Mouse (Mus musculus) C2C12 (cell line): Measurements from ENCODE around the gene Gm7971. TPM values are rescaled to one million over a fixed set of nuclear protein-coding genes. Genes with fewer than 3 reads are reported as not detected.
"Not testable (repeated sequence)": the region's sequence is repeated elsewhere in the genome, so short reads cannot be mapped to it uniquely, and the experiment has no call there.

ENCODE experiments used
- H3K27me3 ChIP-seq: one replicate; pipeline ENCODE4 v1.6.1; 2011; ENCODE audit not compliant: control insufficient read depth, insufficient read depth, insufficient read length
- H3K36me3 ChIP-seq: one replicate; pipeline ENCODE4 v1.6.1; 2011; ENCODE audit not compliant: control insufficient read depth, insufficient read depth
- H3K4me3 ChIP-seq: one replicate; pipeline ENCODE4 v1.5.1; 2011; ENCODE audit warnings: mild to moderate bottlenecking, control low read depth; ENCODE audit not compliant: poor library complexity, insufficient read depth, severe bottlenecking
- H3K79me2 ChIP-seq: one replicate; pipeline ENCODE4 v1.6.1; 2011; ENCODE audit not compliant: control insufficient read depth, insufficient read depth
- H3K79me3 ChIP-seq: one replicate; pipeline ENCODE4 v1.6.1; 2011; ENCODE audit warnings: low read depth, control low read depth
- H3ac ChIP-seq: one replicate; pipeline ENCODE3; 2011; ENCODE audit warnings: low read depth; ENCODE audit not compliant: control insufficient read depth, insufficient read length
- long read RNA-seq, 2 experiments: library from polyadenylated mRNA; unstranded; transcript quantifications; one replicate each; pipeline ENCODE4 v2.0.0; 2019 to 2020
- polyA plus RNA-seq: library from polyadenylated mRNA; unstranded; fragments of >200 nt; fragmentation: generic; extraction: Trizol; gene quantifications from one replicate; pipeline ENCODE4 v1.2.1, GENCODE M21; 2012; ENCODE audit warnings: missing spikeins

Gm7971 gene
- 0.11 TPM for polyA plus RNA-seq
- long read RNA-seq, experiment 1: 0 reads
- long read RNA-seq, experiment 2: 0 reads

DNA sequence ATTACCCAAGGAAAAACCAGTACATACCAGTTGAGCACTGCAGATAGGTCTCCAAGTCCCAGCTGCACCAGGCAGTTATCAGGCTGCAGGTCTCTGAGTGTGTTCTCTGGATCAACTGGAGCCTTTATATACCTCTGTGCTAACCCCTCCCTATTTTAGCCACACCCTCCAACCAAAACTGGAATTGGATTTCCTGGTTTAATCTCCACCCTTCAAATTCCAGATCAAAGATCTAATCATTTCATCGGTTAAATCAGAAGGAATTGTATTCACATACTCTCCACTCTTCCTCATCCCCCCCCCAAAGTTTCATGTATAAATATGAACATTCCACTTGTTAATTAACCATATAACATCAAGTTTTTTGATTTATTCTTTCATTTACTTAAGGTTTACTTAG lies at the start of gene Gm7971:
Gm7971 (minus strand) TSS at position 101 of the 400 bp plus-strand sequence.
- not testable (repeated sequence) for H3ac ChIP-seq, H3K79me3 ChIP-seq, H3K4me3 ChIP-seq, H3K36me3 ChIP-seq, H3K79me2 ChIP-seq, H3K27me3 ChIP-seq

Other genes with a start within 250 kb of the Gm7971 start
- gene D5Ertd577e, start 138.1 kb downstream of the Gm7971 start, polyA plus RNA-seq: not detected
- not detected for gene Gm3286, start 84.1 kb downstream of the Gm7971 start, polyA plus RNA-seq
- 0.09 TPM for gene Gm7978, start 141.3 kb upstream of the Gm7971 start, polyA plus RNA-seq
- gene Gm7982, start 147.1 kb upstream of the Gm7971 start, polyA plus RNA-seq: 0.18 TPM
- not detected for gene E330014E10Rik, start 181.1 kb upstream of the Gm7971 start, polyA plus RNA-seq